Mouse (Mus musculus) liver, postnatal 0 days (tissue): ENCODE measurements at regions not wholly inside any gene's neighbourhood (a gene's known extent, or its start where the extent isn't known, plus 50 kb on each side); places are given as distances from the start of the nearest gene placed in this dataset.

Experiments
- ATAC-seq: fragments of 200-750 bp; cut with Nextera tagmentation; 2 replicates; pipeline ENCODE4 v1.8.0; 2017; ENCODE audit warnings: mild to moderate bottlenecking, moderate library complexity
- DNase-seq: peaks from one replicate; pipeline ENCODE4 v3.0.0-alpha.2; 2016
- H3K27ac ChIP-seq: fragments of 300-500 bp; sonication (generic); 2 replicates; pipeline ENCODE4 v1.5.1; 2014; ENCODE audit warnings: antibody characterized with exemption, moderate library complexity, mild to moderate bottlenecking, low read depth
- H3K27me3 ChIP-seq: fragments of 300-500 bp; sonication (generic); 2 replicates; pipeline ENCODE4 v1.6.1; 2014; ENCODE audit warnings: low read length, control low read depth, mixed read lengths; ENCODE audit not compliant: insufficient read depth
- H3K36me3 ChIP-seq: fragments of 300-500 bp; sonication (generic); replicated peaks from 2 replicates; pipeline ENCODE4 v1.6.1; 2014; ENCODE audit warnings: mild to moderate bottlenecking, control low read depth, low read length, moderate library complexity, mixed read lengths; ENCODE audit not compliant: insufficient read depth
- H3K4me1 ChIP-seq: fragments of 300-500 bp; sonication (generic); 2 replicates; pipeline ENCODE4 v1.6.1; 2014; ENCODE audit warnings: antibody characterized with exemption, mild to moderate bottlenecking, control low read depth; ENCODE audit not compliant: insufficient read depth
- H3K4me2 ChIP-seq: fragments of 300-500 bp; sonication (generic); 2 replicates; pipeline ENCODE4 v1.6.1; 2014; ENCODE audit warnings: low read depth, mild to moderate bottlenecking, low read length, moderate library complexity, mixed read lengths
- H3K4me3 ChIP-seq: fragments of 300-500 bp; sonication (generic); 2 replicates; pipeline ENCODE4 v1.5.1; 2014; ENCODE audit warnings: low read depth, low read length
- H3K9ac ChIP-seq: fragments of 300-500 bp; sonication (generic); replicated peaks from 2 replicates; pipeline ENCODE4 v1.6.1; 2014; ENCODE audit warnings: mild to moderate bottlenecking, moderate library complexity
- H3K9me3 ChIP-seq: fragments of 300-500 bp; sonication (generic); 2 replicates; pipeline ENCODE4 v1.6.1; 2016; ENCODE audit warnings: mild to moderate bottlenecking, control low read depth, low read length, mixed read lengths
- CTCF ChIP-seq: sonication (generic); IDR thresholded peaks from 2 replicates; pipeline ENCODE4 v1.5.1; 2016; ENCODE audit warnings: antibody characterized with exemption, low read depth
- EP300 ChIP-seq: IDR thresholded peaks from 2 replicates; pipeline ENCODE4 v1.6.1; 2016; ENCODE audit warnings: antibody characterized with exemption, low read depth, mild to moderate bottlenecking
- WGBS: fragments of 180-500 bp; shearing (Covaris S2); extraction: QIAGEN DNeasy Blood & Tissue Kit; methylation state at CpG from one replicate; pipeline ENCODE4 v1.1.7; 2014; ENCODE audit not compliant: insufficient replicate concordance; 5-methylcytosine and 5-hydroxymethylcytosine counted together

- H3K9ac ChIP-seq = no peak overlapping the region
- no peak overlapping the region for H3K4me2 ChIP-seq
- no peaks in the 10 kb centered on the region for H3K36me3 ChIP-seq
- no peaks in the 10 kb centered on the region for H3K9me3 ChIP-seq
- peak; percentile 26; the same call in 1 of the 2 replicates for TF ChIP-seq CTCF
- no peak for TF ChIP-seq EP300
- H3K4me1 ChIP-seq = no peaks in the 10 kb centered on the region
- no peak overlapping the region for H3K27ac ChIP-seq
- 42% methylated on average over 6 of the region's 6 CpGs for WGBS
- ATAC-seq (no peak), DNase-seq (no peak)
- no peaks in the 10 kb centered on the region for H3K27me3 ChIP-seq
- no peak overlapping the region for H3K4me3 ChIP-seq
Measured at GRCm38 (mm10) chr2:159586697-159587473, 747.1 kb downstream of the Gm826 start.

- Histone ChIP-seq H3K4me1 (no peaks in the 10 kb centered on the region), H3K9ac (no peak overlapping the region), H3K27ac (no peak overlapping the region), H3K9me3 (no peaks in the 10 kb centered on the region), H3K27me3 (no peaks in the 10 kb centered on the region), H3K4me2 (no peak overlapping the region), H3K36me3 (no peaks in the 10 kb centered on the region), H3K4me3 (no peak overlapping the region)
- WGBS = 61% methylated on average over 2 of the region's 2 CpGs
- TF ChIP-seq CTCF (no peak), EP300 (no peak)
- peak; percentile 49 for ATAC-seq
- DNase-seq = no peak
Measured at GRCm38 (mm10) chr2:159591396-159592124, 742.4 kb downstream of the Gm826 start.

DNA sequence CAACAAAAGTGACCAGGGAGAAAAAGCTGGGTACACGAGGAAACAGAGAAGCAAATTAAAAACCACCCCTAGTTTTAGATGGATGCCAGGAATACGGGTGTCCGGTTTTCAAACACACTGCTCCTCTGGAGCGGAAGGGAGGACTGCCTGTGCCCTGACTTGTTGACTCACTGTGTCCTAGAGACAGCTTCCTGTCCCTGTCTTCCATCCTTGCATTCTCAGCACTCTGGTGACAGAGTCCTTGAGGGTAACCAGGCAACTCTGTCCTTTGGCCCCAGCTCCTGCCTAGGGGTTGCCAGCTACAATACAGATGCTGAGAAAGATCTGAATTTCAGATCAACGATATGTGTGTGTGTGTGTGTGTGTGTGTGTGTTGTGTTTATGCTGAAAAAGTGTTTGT is 741.1 kb downstream of the Gm826 start:
- no peak for TF ChIP-seq CTCF
- no peak for TF ChIP-seq EP300
- H3K27me3 ChIP-seq = no peaks in the 10 kb centered on the region
- no peaks in the 10 kb centered on the region for H3K9me3 ChIP-seq
- ATAC-seq = peak; percentile 43; the same call in 1 of the 2 replicates
- H3K4me3 ChIP-seq = no peak overlapping the region
- WGBS = 36% methylated on average over 5 of the region's 5 CpGs
- H3K4me1 ChIP-seq = no peaks in the 10 kb centered on the region
- no peak overlapping the region for H3K9ac ChIP-seq
- H3K27ac ChIP-seq = no peak overlapping the region
- no peak overlapping the region for H3K4me2 ChIP-seq
- H3K36me3 ChIP-seq = no peaks in the 10 kb centered on the region
- no peak for DNase-seq

DNA sequence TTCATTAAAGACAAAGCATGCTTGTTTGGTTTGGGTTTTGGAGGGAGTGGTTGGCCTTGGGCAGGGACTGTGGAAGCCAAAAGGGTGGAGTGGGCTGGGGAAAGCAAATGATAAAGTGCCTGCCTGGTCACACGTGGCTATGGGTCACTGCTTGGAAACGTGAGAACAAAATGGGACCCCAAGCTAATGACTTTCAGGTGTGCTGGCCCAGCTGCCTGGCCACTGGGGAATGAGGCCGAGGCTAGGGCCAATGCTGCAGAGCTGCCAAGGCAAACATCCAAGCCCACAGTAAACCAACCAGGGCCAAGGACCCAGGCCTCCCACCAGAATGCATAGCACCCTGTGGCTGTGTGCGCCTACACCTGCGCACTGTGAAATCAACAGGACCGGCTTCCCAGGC is 737.7 kb downstream of the Gm826 start:
- WGBS = 71% methylated on average over 6 of the region's 6 CpGs

GRCm38 (mm10) chr2:159598080-159598479 is 735.9 kb downstream of the Gm826 start:
- ATAC-seq = no peak
- Histone ChIP-seq H3K4me2 (no peak overlapping the region), H3K4me1 (no peaks in the 10 kb centered on the region), H3K36me3 (no peaks in the 10 kb centered on the region), H3K9ac (no peak overlapping the region), H3K4me3 (no peak overlapping the region), H3K9me3 (no peaks in the 10 kb centered on the region), H3K27me3 (no peaks in the 10 kb centered on the region), H3K27ac (no peak overlapping the region)
- 52% methylated on average over 3 of the region's 3 CpGs for WGBS
- DNase-seq = no peak
- TF ChIP-seq EP300 = no peak
- no peak for TF ChIP-seq CTCF

More for the DNA sequence above, 737.7 kb downstream of the Gm826 start:
- H3K27ac ChIP-seq = no peak overlapping the region
- no peak overlapping the region for H3K4me3 ChIP-seq
- no peaks in the 10 kb centered on the region for H3K27me3 ChIP-seq
- no peaks in the 10 kb centered on the region for H3K4me1 ChIP-seq
- no peak overlapping the region for H3K9ac ChIP-seq
- no peak overlapping the region for H3K4me2 ChIP-seq
- H3K36me3 ChIP-seq = no peaks in the 10 kb centered on the region
- no peaks in the 10 kb centered on the region for H3K9me3 ChIP-seq
- ATAC-seq (no peak), DNase-seq (no peak)
- no peak for TF ChIP-seq CTCF
- no peak for TF ChIP-seq EP300

GRCm38 (mm10) chr2:159607191-159607590 is 726.8 kb downstream of the Gm826 start:
- TF ChIP-seq CTCF = no peak
- TF ChIP-seq EP300 = no peak
- 63% methylated on average over 3 of the region's 3 CpGs for WGBS
- Histone ChIP-seq H3K9me3 (no peaks in the 10 kb centered on the region), H3K4me3 (no peak overlapping the region), H3K4me1 (no peaks in the 10 kb centered on the region), H3K27ac (no peak overlapping the region), H3K9ac (no peak overlapping the region), H3K4me2 (no peak overlapping the region), H3K36me3 (no peaks in the 10 kb centered on the region), H3K27me3 (no peaks in the 10 kb centered on the region)
- no peak for ATAC-seq
- no peak for DNase-seq
